Mouse (Mus musculus) left cerebral cortex, adult 2 months (tissue): ENCODE results near the gene Lamp2. TPM values are rescaled to one million over a fixed set of nuclear protein-coding genes. Genes with fewer than 3 reads are reported as not detected.
"Not testable (repeated sequence)": the region's sequence is repeated elsewhere in the genome, so short reads cannot be mapped to it uniquely, and the experiment has no call there.

Experiments used
- DNase-seq, 2 experiments: peaks; one replicate each; pipeline ENCODE4 v3.0.0; 2021 to 2022; ENCODE audit warnings: low spot score in 2 of 2, mixed read lengths in 1 of 2; ENCODE audit errors: extremely low spot score in 1 of 2
- H3K27ac ChIP-seq: fragments of 200-600 bp; 2 replicates; pipeline ENCODE4 v1.8.1; 2022
- H3K4me3 ChIP-seq: fragments of 200-600 bp; 2 replicates; pipeline ENCODE4 v1.8.1; 2022
- CTCF ChIP-seq: fragments of 200-600 bp; IDR thresholded peaks from 2 replicates; pipeline ENCODE4 v1.8.1; 2022; ENCODE audit warnings: antibody characterized with exemption, mild to moderate bottlenecking, moderate library complexity
- intact Hi-C: fragments of 180-260 bp; cut with DNase I; formaldehyde crosslinking; loops from one replicate; pipeline ENCODE4 v1.15.1; 2025
- total RNA-seq, 2 experiments: library from RNA; stranded (reverse); gene quantifications; 2 replicates each; pipeline ENCODE4 v1.2.3; 2021

Gene Lamp2
- total RNA-seq, 2 experiments from 2014 or later = 66.9 to 75.4 TPM

GRCm38 (mm10) chrX:38426043-38426442 is 30.2 kb downstream of the Lamp2 start:
- Histone ChIP-seq H3K27ac (no peak overlapping the region), H3K4me3 (no peak overlapping the region)
- DNase-seq = no peak
- intact Hi-C loops = no loop called here
- no peak for TF ChIP-seq CTCF

DNA sequence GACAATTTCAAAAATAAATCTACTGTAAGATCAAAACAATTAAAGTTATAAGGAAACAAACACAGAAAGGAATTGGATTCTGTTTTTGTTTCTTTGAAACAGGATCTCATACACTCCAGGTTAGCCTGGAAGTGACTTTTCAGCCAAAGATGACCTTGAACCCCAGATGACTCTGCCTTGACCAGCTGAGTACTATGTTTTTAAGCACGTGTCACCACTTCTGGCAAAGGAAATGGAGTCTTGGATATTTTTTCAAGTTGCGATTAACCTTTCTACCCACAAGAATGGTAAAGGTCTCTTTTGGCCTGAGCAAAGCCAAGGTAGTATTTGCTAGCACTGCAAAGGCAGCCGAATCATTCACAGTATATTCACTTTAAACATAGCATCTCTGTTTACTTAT is 33.2 kb downstream of the Lamp2 start:
- DNase-seq = no peak
- intact Hi-C loops = no loop called here
- no peak for TF ChIP-seq CTCF
- H3K27ac ChIP-seq = no peak overlapping the region
- no peak overlapping the region for H3K4me3 ChIP-seq

- no peak overlapping the region for H3K27ac ChIP-seq
- no peak for TF ChIP-seq CTCF
- H3K4me3 ChIP-seq = no peak overlapping the region
- intact Hi-C loops = no loop called here
- no peak for DNase-seq
These were observed 33.9 kb downstream of the Lamp2 start for GRCm38 (mm10) chrX:38422396-38422795.

- intact Hi-C loops = no loop called here
- no peak overlapping the region for H3K4me3 ChIP-seq
- no peak for TF ChIP-seq CTCF
- no peak overlapping the region for H3K27ac ChIP-seq
- no peak for DNase-seq
These were observed 52.4 kb downstream of the Lamp2 start for GRCm38 (mm10) chrX:38403879-38404278.

DNA sequence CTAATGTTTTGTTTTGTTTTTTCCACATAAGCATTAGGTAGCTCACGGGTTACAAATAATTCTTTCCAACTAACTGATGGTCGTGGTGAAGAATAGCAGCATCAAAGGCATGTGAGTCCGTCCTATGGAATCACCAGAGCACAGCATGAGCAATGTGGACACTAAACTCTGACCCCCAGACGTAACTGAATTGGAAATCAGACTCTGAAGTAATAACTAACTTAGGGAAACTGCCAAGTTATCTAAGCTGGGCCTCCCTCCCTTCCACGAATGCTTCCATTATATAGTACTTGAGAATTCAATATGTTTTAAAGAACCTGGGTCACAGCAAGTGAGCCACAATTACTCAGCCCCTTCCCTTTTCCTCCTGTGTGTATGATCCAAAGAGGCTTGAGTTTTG is 53.3 kb downstream of the Lamp2 start:
- intact Hi-C loops = no loop called here
- no peak for DNase-seq
- TF ChIP-seq CTCF = no peak
- H3K4me3 ChIP-seq = no peak overlapping the region
- H3K27ac ChIP-seq = no peak overlapping the region

GRCm38 (mm10) chrX:38402004-38402403 is 54.2 kb downstream of the Lamp2 start:
- H3K27ac ChIP-seq = no peak overlapping the region

DNA sequence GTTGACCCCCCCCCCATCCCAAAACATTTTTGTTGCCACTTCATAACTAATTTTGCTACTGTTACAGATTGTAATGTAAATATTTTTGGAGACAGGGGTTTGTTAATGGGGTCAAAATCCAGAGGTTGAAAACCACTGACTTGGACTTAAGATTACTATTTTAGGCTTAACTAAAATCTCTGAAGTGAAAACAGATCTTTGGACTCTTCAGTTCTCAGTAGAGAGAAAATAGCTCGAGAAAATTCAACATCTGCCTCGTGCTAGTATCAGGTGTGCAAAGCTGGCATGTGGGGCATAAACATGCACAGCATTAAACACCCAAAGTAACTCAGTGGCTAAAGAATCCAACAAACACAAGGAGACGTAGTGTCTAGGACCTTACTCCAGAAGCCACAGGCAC is 55.6 kb downstream of the Lamp2 start:
- TF ChIP-seq CTCF = no peak
- no peak for DNase-seq
- intact Hi-C loops = no loop called here
- H3K27ac ChIP-seq = no peak overlapping the region
- H3K4me3 ChIP-seq = no peak overlapping the region

More at GRCm38 (mm10) chrX:38402004-38402403, 54.2 kb downstream of the Lamp2 start:
- DNase-seq = no peak
- TF ChIP-seq CTCF = no peak
- intact Hi-C loops = no loop called here
- H3K4me3 ChIP-seq = no peak overlapping the region

DNA sequence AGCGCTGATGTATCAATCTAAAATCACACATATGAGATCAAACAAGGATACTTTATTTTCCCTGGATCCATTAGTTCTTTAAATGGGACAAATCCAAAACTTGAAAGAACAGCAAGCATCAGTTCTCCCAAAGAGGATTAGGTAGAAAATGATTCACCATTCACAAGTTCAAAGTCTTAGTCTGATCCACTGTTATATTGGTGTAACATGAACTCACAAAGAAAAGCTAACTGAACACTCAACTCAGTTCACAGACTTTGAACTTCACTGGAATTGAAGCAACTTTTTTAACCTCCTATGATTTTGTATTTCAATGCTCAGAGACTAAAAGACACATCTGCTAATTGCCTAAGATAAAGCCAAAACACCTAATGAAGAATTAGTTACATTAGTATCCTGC is 56.6 kb downstream of the Lamp2 start:
- TF ChIP-seq CTCF = no peak
- Histone ChIP-seq H3K27ac (no peak overlapping the region), H3K4me3 (no peak overlapping the region)
- DNase-seq = no peak
- intact Hi-C loops = no loop called here

DNA sequence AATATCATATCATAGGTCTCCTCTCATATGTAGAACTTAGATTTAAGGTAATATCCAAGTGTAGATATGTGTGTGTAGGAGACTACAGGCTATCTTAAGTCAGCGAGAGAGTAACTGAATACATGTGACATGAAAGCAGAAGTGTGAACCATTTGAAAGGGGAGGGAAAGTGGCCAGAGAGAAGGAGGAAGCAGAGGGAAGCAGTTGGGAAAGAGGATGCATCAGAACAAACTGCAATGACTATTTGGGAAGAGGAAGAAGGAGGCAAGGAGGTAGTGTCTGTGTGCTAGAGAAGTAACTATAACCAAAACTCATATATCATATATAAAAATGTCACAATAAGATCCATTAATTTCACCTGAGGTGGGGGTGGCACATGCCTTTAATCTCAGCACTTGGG is 83.1 kb downstream of the Lamp2 start:
- DNase-seq, H3K4me3 ChIP-seq, intact Hi-C loops, H3K27ac ChIP-seq: not testable (repeated sequence)

GRCm38 (mm10) chrX:38364621-38365020 is 91.6 kb downstream of the Lamp2 start:
- H3K27ac ChIP-seq, DNase-seq, H3K4me3 ChIP-seq, intact Hi-C loops: not testable (repeated sequence)

- Histone ChIP-seq H3K27ac (no peak overlapping the region), H3K4me3 (no peak overlapping the region)
- intact Hi-C loops = no loop called here
- DNase-seq = no peak
- TF ChIP-seq CTCF = no peak
These were observed 94.2 kb downstream of the Lamp2 start for GRCm38 (mm10) chrX:38362016-38362415.

Other genes starting within 250 kb of the Lamp2 start
- gene Tmem255a, start 204.0 kb downstream of the Lamp2 start, total RNA-seq = 10 to 100 TPM; 16.9 to 26.7 TPM
- not detected for gene Atp1b4, start 140.3 kb downstream of the Lamp2 start, total RNA-seq
- 10 to 100 TPM; 33.9 to 36.8 TPM for gene Cul4b, start 119.7 kb upstream of the Lamp2 start, total RNA-seq
- gene Mcts1, start 144.1 kb upstream of the Lamp2 start, total RNA-seq = 10 to 100 TPM; 64.8 to 70.4 TPM
- 10 to 100 TPM; 24.9 to 25.2 TPM for gene C1galt1c1, start 178.6 kb upstream of the Lamp2 start, total RNA-seq